Mouse (Mus musculus) midbrain, embryonic 13.5 days (tissue): ENCODE measurements at regions not wholly inside any gene's neighbourhood (a gene's known extent, or its start where the extent isn't known, plus 50 kb on each side); places are given as distances from the start of the nearest gene placed in this dataset.
A peak's percentile ranks its signal among the peaks of the same experiment; 100 is the strongest.

Source experiments
- ATAC-seq: fragments of 200-750 bp; cut with Nextera tagmentation; 2 replicates; pipeline ENCODE4 v1.8.0; 2017; ENCODE audit warnings: mild to moderate bottlenecking, moderate TSS enrichment, moderate library complexity
- H3K27ac ChIP-seq: fragments of 300-500 bp; sonication (generic); 2 replicates; pipeline ENCODE4 v1.5.1; 2015; ENCODE audit warnings: inconsistent platforms, mild to moderate bottlenecking, moderate library complexity
- H3K27me3 ChIP-seq: fragments of 300-500 bp; sonication (generic); 2 replicates; pipeline ENCODE4 v1.6.1; 2015; ENCODE audit warnings: mild to moderate bottlenecking, inconsistent platforms
- H3K36me3 ChIP-seq: fragments of 300-500 bp; sonication (generic); 2 replicates; pipeline ENCODE4 v1.6.1; 2015; ENCODE audit warnings: mild to moderate bottlenecking, inconsistent platforms
- H3K4me1 ChIP-seq: fragments of 300-500 bp; sonication (generic); replicated peaks from 2 replicates; pipeline ENCODE4 v1.6.1; 2015; ENCODE audit warnings: inconsistent platforms
- H3K4me2 ChIP-seq: fragments of 300-500 bp; sonication (generic); replicated peaks from 2 replicates; pipeline ENCODE4 v1.6.1; 2015; ENCODE audit warnings: moderate library complexity, mild to moderate bottlenecking, inconsistent platforms
- H3K4me3 ChIP-seq: fragments of 300-500 bp; sonication (generic); replicated peaks from 2 replicates; pipeline ENCODE4 v1.5.1; 2015; ENCODE audit warnings: mild to moderate bottlenecking, inconsistent platforms
- H3K9ac ChIP-seq: fragments of 300-500 bp; sonication (generic); replicated peaks from 2 replicates; pipeline ENCODE4 v1.6.1; 2015; ENCODE audit warnings: mild to moderate bottlenecking, inconsistent platforms
- H3K9me3 ChIP-seq: fragments of 300-500 bp; sonication (generic); 2 replicates; pipeline ENCODE4 v1.6.1; 2016; ENCODE audit warnings: mild to moderate bottlenecking, inconsistent platforms
- WGBS: fragments of 180-500 bp; shearing (Covaris S2); methylation state at CpG from one replicate; pipeline ENCODE4 v1.1.7; 2015; 5-methylcytosine and 5-hydroxymethylcytosine counted together

DNA sequence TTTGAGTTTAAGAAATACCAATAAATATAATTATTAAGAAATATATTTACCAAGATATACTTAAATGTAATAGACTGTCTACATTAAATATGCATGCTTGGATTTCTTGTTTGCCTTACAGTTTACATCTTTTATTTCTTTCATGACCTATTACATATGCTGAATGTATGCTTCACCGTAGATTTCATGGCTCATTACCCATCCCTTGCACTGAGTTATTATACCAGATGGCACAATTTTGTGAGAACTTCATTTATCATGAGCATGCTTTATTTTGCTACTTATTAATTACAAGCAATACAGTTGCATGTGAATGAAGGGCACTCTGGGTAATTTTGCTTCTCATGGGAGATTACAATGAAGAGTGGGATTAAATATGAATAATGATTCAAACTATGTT lies 856.0 kb upstream of the Nectin3 start:
- 84% methylated on average over 1 of the region's 1 CpGs for WGBS
- Histone ChIP-seq H3K4me3 (no peak overlapping the region), H3K36me3 (no peaks in the 10 kb centered on the region), H3K4me1 (no peaks in the 10 kb centered on the region), H3K9me3 (no peaks in the 10 kb centered on the region), H3K27me3 (no peaks in the 10 kb centered on the region), H3K27ac (no peak overlapping the region), H3K4me2 (no peak overlapping the region), H3K9ac (no peak overlapping the region)
- ATAC-seq = no peak

DNA sequence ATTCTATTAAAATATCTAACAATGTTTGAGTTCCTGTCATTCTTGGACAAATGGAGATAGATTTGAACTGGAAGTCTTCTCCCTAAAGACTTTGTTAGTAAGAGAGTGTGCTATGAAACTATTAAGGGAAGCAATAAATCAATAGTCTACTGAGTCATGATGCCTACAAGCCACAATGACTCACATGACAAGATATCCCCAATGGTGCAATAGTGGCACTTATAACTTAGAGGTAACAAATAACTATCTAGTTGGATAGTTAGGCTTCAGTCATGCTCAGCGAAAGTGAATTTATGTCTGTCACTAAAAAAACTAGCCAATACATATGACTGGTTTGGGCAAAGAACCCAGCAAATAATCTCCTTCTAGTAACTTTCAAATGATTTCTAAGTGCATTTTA lies 889.1 kb upstream of the Dppa4 start:
- Histone ChIP-seq H3K9me3 (no peaks in the 10 kb centered on the region), H3K4me2 (no peak overlapping the region), H3K4me3 (no peak overlapping the region), H3K36me3 (no peaks in the 10 kb centered on the region), H3K9ac (no peak overlapping the region), H3K27me3 (no peaks in the 10 kb centered on the region), H3K27ac (no peak overlapping the region), H3K4me1 (no peaks in the 10 kb centered on the region)
- 97% methylated on average over 1 of the region's 1 CpGs for WGBS
- ATAC-seq = no peak

DNA sequence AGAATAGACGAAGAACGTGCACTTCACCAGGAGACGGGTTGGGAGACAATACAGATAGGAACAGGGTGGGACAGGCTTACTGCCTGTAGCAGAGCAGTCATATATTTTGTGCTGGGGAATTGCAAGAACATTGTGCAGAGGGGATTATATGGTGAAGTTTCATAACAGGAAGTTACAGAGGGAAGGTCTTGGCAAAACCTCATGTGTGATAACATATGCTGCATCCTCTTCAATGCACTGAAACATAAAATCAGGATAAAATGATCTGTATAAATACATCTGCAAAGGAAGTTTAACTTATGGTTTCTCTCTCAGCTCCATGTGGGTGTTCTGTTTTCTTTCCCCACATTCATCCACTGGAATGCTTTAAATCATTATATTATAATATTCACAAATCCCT lies 876.5 kb upstream of the Dppa4 start:
- Histone ChIP-seq H3K9me3 (no peaks in the 10 kb centered on the region), H3K4me1 (no peaks in the 10 kb centered on the region), H3K4me2 (no peak overlapping the region), H3K36me3 (no peaks in the 10 kb centered on the region), H3K9ac (no peak overlapping the region), H3K4me3 (no peak overlapping the region), H3K27me3 (no peaks in the 10 kb centered on the region), H3K27ac (no peak overlapping the region)
- no peak for ATAC-seq
- 91% methylated on average over 3 of the region's 3 CpGs for WGBS

DNA sequence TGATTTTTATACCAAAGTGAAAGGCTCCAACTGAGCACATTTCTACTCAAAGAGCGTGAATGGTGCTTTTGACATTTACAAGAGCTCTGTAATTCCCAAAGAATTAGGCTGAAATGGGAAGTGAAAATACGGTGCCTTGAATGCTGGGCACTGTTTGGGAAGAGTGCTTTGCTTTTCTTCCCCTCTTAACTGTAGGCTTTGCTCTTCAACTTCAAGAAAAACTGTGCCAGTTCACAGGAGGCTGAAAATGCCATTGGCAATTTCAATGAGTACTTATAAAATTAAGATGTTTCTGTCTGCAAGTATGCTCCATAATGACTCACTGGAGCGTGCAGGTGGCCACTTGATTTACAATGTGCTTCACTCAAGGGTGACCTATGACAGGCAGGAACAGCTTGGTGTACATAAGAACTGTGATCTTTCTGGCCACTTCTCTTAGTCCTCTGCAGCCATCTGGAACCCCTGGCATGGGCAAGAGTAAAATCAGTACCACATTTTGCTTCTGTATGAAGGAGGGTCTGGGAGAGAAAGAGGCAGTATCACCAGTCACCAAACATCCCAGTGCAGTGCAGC lies 864.8 kb upstream of the Dppa4 start:
- no peak overlapping the region for H3K9ac ChIP-seq
- H3K36me3 ChIP-seq = no peaks in the 10 kb centered on the region
- WGBS = 38% methylated on average over 3 of the region's 3 CpGs
- H3K4me3 ChIP-seq = no peak overlapping the region
- H3K4me2 ChIP-seq = no peak overlapping the region
- H3K27ac ChIP-seq = no peak overlapping the region
- H3K27me3 ChIP-seq = no peaks in the 10 kb centered on the region
- H3K9me3 ChIP-seq = no peaks in the 10 kb centered on the region
- ATAC-seq = no peak; the same call in 1 of the 2 replicates
- H3K4me1 ChIP-seq = no peaks in the 10 kb centered on the region

DNA sequence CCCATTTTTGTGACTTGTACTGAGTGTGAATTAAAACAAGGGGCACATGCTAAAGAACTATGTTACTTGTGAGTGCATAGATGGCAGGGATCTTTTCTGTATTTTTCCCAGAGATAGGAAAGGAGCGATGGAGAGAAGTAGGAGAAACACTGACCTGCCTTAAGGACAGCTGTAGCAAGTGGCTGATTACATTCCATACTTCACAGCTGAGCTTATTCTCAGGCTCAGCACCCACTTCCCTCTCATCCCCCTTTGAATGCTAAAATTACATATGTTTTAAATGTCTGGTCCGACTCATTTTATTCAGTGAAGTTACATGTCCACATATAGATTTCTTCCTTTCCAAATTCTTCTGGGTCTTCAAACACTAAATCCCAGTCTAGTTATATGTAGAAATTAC lies 838.5 kb upstream of the Dppa4 start:
- Histone ChIP-seq H3K27me3 (no peaks in the 10 kb centered on the region), H3K4me1 (no peaks in the 10 kb centered on the region), H3K9ac (no peak overlapping the region), H3K4me2 (no peak overlapping the region), H3K9me3 (no peaks in the 10 kb centered on the region), H3K4me3 (no peak overlapping the region), H3K27ac (no peak overlapping the region), H3K36me3 (no peaks in the 10 kb centered on the region)
- 93% methylated on average over 2 of the region's 2 CpGs for WGBS
- ATAC-seq = no peak

DNA sequence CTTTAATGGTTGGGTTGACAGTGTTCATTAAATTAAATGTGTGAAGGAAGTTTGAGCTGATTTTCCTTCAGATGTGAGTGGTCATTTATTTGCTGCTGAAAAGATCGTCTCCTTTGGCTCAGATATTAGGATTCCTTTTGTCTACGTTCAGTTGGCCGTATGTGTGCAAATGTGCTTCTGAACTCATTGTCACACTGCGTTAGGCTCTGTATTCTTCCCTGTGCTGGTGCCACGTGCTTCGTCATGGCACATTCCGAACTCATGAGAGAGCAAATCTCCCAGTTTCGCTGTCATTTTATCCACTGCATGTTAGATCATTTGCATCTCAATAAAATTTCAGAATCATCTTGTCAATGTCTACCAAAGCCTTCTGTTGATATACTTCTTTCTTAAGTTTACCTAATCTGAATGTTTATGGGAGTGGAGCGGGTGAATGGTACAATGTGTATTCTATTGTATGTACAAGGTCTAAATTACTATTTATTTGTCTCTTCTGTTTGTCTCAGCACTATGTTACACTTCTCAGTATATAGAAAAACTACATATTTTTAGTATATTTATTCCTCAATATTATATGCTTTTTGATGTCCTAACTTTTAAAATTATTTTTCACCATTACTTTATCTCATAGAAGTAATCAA lies 808.0 kb upstream of the Dppa4 start:
- ATAC-seq = peak; percentile 79
- Histone ChIP-seq H3K4me2 (peak overlapping the region; percentile 10; the same call in 1 of the 2 replicates), H3K9me3 (no peaks in the 10 kb centered on the region), H3K36me3 (no peaks in the 10 kb centered on the region), H3K9ac (no peak overlapping the region), H3K27me3 (no peaks in the 10 kb centered on the region), H3K27ac (no peak overlapping the region), H3K4me1 (peaks cover 5% of the 10 kb centered on the region; the same call in 1 of the 2 replicates), H3K4me3 (no peak overlapping the region)
- 13% methylated on average over 9 of the region's 9 CpGs for WGBS

DNA sequence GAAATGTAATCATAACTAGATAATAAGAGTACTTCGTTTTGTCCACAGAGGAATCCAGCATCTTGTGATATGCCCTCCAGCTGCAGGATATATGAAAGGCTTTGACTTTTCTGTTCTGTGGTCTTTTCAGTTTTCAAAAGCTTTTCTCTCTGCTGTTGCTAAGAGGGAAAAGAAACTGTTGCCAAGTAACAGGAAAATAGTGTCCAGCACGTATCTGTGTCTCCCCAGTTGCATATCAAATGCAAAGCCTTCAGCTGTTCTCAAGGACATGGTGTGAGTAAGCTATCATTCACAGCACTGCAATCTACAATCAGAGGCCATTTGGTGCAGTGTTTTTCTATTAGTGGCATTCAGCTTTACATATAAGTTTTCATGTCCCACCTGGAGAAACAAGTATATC lies 801.5 kb upstream of the Dppa4 start:
- Histone ChIP-seq H3K27me3 (no peaks in the 10 kb centered on the region), H3K4me3 (no peak overlapping the region), H3K27ac (no peak overlapping the region), H3K36me3 (no peaks in the 10 kb centered on the region), H3K4me2 (no peak overlapping the region), H3K4me1 (peaks cover 10% of the 10 kb centered on the region; the same call in 1 of the 2 replicates), H3K9ac (no peak overlapping the region), H3K9me3 (no peaks in the 10 kb centered on the region)
- peak; percentile 80 for ATAC-seq
- 26% methylated on average over 2 of the region's 2 CpGs for WGBS

DNA sequence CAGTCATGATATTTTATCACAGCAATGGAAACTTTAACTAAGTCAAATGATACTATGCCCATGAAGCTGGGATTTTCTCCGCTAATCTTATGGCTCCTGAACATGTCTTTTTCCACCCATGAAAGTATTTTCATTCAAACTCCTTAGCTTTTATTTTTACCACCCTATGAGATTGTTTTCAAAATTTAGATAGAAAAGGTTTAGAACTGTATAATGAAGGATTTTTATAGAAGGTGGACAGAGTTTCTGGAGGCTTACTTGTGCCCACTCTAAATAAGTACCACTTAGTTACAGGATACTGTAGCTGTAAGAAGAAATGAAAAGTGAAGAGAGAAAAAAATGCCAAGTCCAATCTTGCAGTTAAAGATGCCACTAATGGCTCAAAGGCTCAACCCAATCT lies 795.0 kb upstream of the Dppa4 start:
- H3K9me3 ChIP-seq = no peaks in the 10 kb centered on the region
- H3K36me3 ChIP-seq = no peaks in the 10 kb centered on the region
- WGBS = 93% methylated on average over 1 of the region's 1 CpGs
- no peaks in the 10 kb centered on the region for H3K27me3 ChIP-seq
- H3K4me1 ChIP-seq = no peaks in the 10 kb centered on the region
- H3K4me2 ChIP-seq = no peak overlapping the region
- no peak overlapping the region for H3K27ac ChIP-seq
- H3K4me3 ChIP-seq = no peak overlapping the region
- ATAC-seq = no peak
- H3K9ac ChIP-seq = no peak overlapping the region

DNA sequence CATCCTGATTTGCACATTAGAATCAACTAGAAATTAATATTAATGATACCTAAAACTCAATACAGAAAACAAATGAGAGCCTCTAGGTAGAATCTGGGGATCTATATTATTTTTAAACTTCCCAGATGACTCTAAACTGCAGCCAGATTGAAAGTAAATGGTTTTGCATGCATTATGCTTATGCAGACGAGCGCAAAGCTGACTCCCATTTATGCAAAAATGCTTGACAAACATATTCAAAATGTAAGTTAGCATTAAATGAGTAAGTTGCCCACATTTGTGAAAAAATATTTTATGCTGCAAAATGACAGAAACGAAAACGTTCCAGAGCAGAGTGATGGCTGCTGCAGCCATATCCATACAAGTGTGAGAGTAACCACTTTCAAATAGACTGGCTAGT lies 757.7 kb upstream of the Dppa4 start:
- Histone ChIP-seq H3K27me3 (no peaks in the 10 kb centered on the region), H3K36me3 (no peaks in the 10 kb centered on the region), H3K4me3 (no peak overlapping the region), H3K9ac (no peak overlapping the region), H3K27ac (no peak overlapping the region), H3K9me3 (no peaks in the 10 kb centered on the region), H3K4me2 (no peak overlapping the region), H3K4me1 (no peaks in the 10 kb centered on the region)
- 92% methylated on average over 4 of the region's 4 CpGs for WGBS
- no peak for ATAC-seq

DNA sequence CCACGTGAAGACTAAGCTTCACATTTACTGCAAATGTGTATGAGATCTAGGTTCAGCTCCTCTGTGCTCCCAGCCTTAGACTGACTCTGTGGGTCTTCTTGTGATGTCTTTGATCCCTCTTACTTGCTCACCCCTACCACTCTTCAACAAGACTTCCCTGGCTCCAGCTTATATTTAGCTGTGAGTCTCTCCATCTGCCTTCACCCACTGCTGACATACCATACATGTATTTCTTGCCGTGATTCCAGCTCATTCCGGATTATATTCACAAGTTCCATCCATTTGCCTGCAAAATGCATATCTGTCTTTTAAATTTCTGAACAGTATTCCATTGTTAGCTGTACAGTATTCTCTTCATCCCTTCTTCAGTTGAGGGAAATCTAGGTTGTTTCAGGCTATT lies 756.9 kb upstream of the Dppa4 start:
- WGBS = 86% methylated on average over 3 of the region's 3 CpGs
- H3K4me2 ChIP-seq = no peak overlapping the region

DNA sequence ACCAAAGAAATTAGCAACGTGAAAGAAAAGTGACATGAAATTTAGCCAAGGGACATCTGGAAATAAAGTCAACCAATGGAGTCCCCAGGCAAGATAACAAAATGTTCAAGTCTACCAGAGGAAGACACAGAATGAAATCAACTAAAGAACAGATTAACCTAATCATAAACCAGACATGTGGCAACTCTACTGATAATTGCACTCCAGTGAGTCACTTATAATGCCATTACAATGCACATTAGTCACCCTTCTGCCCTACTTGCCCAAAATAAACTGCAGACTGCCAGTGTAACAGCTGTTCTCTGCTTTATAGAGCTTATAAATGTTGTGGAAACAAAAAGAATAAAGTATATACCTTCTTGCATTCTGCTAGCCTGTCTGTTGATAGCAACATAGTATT lies 747.0 kb upstream of the Dppa4 start:
- ATAC-seq = no peak
- Histone ChIP-seq H3K4me2 (no peak overlapping the region), H3K4me1 (no peaks in the 10 kb centered on the region), H3K36me3 (no peaks in the 10 kb centered on the region), H3K27me3 (no peaks in the 10 kb centered on the region), H3K9me3 (no peaks in the 10 kb centered on the region), H3K27ac (no peak overlapping the region), H3K4me3 (no peak overlapping the region), H3K9ac (no peak overlapping the region)
- WGBS = 62% methylated on average over 1 of the region's 1 CpGs

More for the DNA sequence above, 756.9 kb upstream of the Dppa4 start:
- no peak for ATAC-seq
- Histone ChIP-seq H3K9ac (no peak overlapping the region), H3K27me3 (no peaks in the 10 kb centered on the region), H3K9me3 (no peaks in the 10 kb centered on the region), H3K27ac (no peak overlapping the region), H3K4me3 (no peak overlapping the region), H3K36me3 (no peaks in the 10 kb centered on the region), H3K4me1 (no peaks in the 10 kb centered on the region)

DNA sequence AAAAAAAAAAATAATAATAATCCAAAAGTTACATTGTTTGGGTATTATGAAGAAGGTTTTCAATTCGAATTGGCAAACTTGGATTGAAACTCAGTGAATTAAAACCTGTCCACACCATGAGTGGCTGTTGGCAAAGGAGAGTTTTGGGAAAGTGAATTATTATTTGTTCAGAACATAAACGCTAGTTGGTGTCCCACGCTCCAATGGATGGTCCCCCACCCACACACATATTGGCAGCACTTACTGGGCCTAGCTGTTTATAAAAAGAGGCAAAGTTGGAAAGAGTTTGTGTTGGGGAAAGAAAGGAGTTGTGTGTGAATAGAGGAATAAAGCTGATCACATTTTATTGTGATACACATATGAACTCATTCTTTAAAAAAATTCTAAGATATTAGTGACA lies 732.4 kb upstream of the Dppa4 start:
- Histone ChIP-seq H3K4me2 (no peak overlapping the region), H3K27ac (no peak overlapping the region), H3K36me3 (no peaks in the 10 kb centered on the region), H3K4me1 (no peaks in the 10 kb centered on the region), H3K9me3 (no peaks in the 10 kb centered on the region), H3K9ac (no peak overlapping the region), H3K4me3 (no peak overlapping the region), H3K27me3 (no peaks in the 10 kb centered on the region)
- 86% methylated on average over 3 of the region's 3 CpGs for WGBS
- no peak for ATAC-seq

DNA sequence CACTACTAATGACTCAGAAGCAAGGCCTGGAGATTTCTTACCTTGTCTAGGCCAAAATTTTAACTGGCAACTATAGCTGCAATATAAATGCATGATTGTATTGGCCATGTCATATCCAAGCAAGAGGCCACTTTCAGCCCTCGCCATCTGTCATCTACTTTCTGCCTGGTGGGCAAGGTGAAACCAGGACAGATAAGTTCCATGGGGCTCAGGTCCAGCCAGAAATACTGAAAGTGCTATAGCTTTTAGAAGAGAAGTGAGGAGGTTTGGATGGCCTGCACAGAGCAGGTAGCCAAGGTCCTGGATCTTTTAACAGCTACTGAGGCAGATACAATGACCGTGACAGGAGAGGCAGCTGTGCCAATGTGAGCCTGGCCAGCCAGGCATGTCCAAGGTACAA lies 715.5 kb upstream of the Dppa4 start:
- Histone ChIP-seq H3K4me3 (no peak overlapping the region), H3K4me1 (no peaks in the 10 kb centered on the region), H3K9ac (no peak overlapping the region), H3K9me3 (no peaks in the 10 kb centered on the region), H3K27me3 (no peaks in the 10 kb centered on the region), H3K36me3 (no peaks in the 10 kb centered on the region), H3K4me2 (no peak overlapping the region), H3K27ac (no peak overlapping the region)
- ATAC-seq = no peak
- WGBS = 92% methylated on average over 2 of the region's 2 CpGs
